In the genomic region with DNA sequence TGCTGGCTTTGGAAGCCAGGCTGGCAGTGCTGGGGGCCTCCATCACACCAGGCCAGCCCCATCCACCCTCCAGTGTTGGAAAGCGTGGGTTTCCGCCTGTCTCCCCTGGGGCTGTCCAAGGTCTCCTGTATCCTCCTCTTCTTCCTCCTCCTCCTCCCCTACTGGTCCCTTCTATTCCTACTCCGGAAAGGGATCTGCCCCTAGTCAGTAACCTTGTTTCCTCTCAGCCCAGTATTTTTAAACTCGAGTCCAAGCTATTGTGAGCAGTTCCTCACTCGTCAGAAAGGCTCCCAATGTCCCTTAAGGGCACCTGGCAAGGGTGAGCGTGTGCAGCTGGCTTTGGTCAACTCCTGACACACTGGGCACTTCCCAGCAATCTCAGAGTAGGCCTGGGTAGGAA, we compare ENCODE assay signal across 12 mouse cellular contexts. TPM values are rescaled to one million over a fixed set of nuclear protein-coding genes. Genes with fewer than 3 reads are reported as not detected.
DNase-seq lines count a peak whose midpoint lies in the region; ATAC-seq lines count a peak whose summit lies in the region.
"Had no signal": no experiment of that assay in that cellular context is flagged by ENCODE, and none has a peak within 500 bp of the region (broad histone marks: within the 10 kb centered on the region; RNA-seq: fewer than 3 reads in every experiment).

No protein-coding gene starts in this region.

- WGBS in limb, embryonic 12.5 days: 72% methylated on average over 6 of the region's 6 CpGs
- 77% methylated on average over 6 of the region's 6 CpGs for WGBS in limb, embryonic 10.5 days
- 59% methylated on average over 6 of the region's 6 CpGs for WGBS in heart, embryonic 12.5 days
- 53% methylated on average over 6 of the region's 6 CpGs for WGBS in liver, embryonic 12.5 days (ENCODE audit: insufficient replicate concordance)

- H3K27ac ChIP-seq in limb, embryonic 12.5 days: 0 out of 2 replicates have a peak overlapping the region, but pooled peaks have one; percentile 8
- H3K27ac ChIP-seq in limb, embryonic 10.5 days: no peak overlapping the region
- peak overlapping the region; percentile 26; the same call in 1 of the 2 replicates for H3K27ac ChIP-seq in heart, embryonic 12.5 days (ENCODE audit: poor library complexity, severe bottlenecking)
- H3K27ac ChIP-seq in liver, embryonic 12.5 days: peak overlapping the region; percentile 98
- H3K27ac ChIP-seq: neural tube, embryonic 12.5 days had no signal

- H3K9me3 ChIP-seq in limb, embryonic 12.5 days: no peaks in the 10 kb centered on the region
- H3K9me3 ChIP-seq in limb, embryonic 10.5 days (replicated peaks): no peaks in the 10 kb centered on the region
- no peaks in the 10 kb centered on the region for H3K9me3 ChIP-seq in heart, embryonic 12.5 days (replicated peaks)
- H3K9me3 ChIP-seq in liver, embryonic 12.5 days (replicated peaks): no peaks in the 10 kb centered on the region
- H3K9me3 ChIP-seq: neural tube, embryonic 12.5 days had no signal

- no peaks in the 10 kb centered on the region for H3K36me3 ChIP-seq in limb, embryonic 12.5 days
- H3K36me3 ChIP-seq in limb, embryonic 10.5 days: no peaks in the 10 kb centered on the region
- H3K36me3 ChIP-seq in heart, embryonic 12.5 days: no peaks in the 10 kb centered on the region
- peaks cover 3% of the 10 kb centered on the region; the same call in 1 of the 2 replicates for H3K36me3 ChIP-seq in liver, embryonic 12.5 days
- H3K36me3 ChIP-seq: neural tube, embryonic 12.5 days had no signal

- H3K4me1 ChIP-seq in limb, embryonic 12.5 days (replicated peaks): peaks cover 24% of the 10 kb centered on the region
- peaks cover 31% of the 10 kb centered on the region for H3K4me1 ChIP-seq in limb, embryonic 10.5 days
- peaks cover 48% of the 10 kb centered on the region for H3K4me1 ChIP-seq in heart, embryonic 12.5 days (replicated peaks)
- peaks cover 99% of the 10 kb centered on the region for H3K4me1 ChIP-seq in liver, embryonic 12.5 days

- no peak overlapping the region for H3K4me2 ChIP-seq in limb, embryonic 12.5 days
- no peak overlapping the region for H3K4me2 ChIP-seq in heart, embryonic 12.5 days
- peak overlapping the region; percentile 25 for H3K4me2 ChIP-seq in liver, embryonic 12.5 days
- H3K4me2 ChIP-seq: neural tube, embryonic 12.5 days had no signal

- no peak for DNase-seq in limb, embryonic 10.5 days (ENCODE audit: low spot score)
- peak; percentile 50 to 51 for DNase-seq in heart, postnatal 10 days
- DNase-seq in adrenal gland, postnatal 25 days: no peak
- DNase-seq in layer of hippocampus, adult 9-10 months (ENCODE audit: low spot score): no peak
- DNase-seq: right cerebral cortex, postnatal 14 days; thymus, postnatal 36 days had no signal

- peaks cover 16% of the 10 kb centered on the region for H3K27me3 ChIP-seq in limb, embryonic 12.5 days
- H3K27me3 ChIP-seq in limb, embryonic 10.5 days (ENCODE audit: low read depth, poor library complexity, severe bottlenecking): peaks cover 16% of the 10 kb centered on the region; the same call in 1 of the 2 replicates
- H3K27me3 ChIP-seq in heart, embryonic 12.5 days (replicated peaks): peaks cover 5% of the 10 kb centered on the region; the same call in 1 of the 2 replicates
- no peaks in the 10 kb centered on the region for H3K27me3 ChIP-seq in liver, embryonic 12.5 days (replicated peaks)

- no peak overlapping the region for H3K9ac ChIP-seq in limb, embryonic 12.5 days (replicated peaks)
- no peak overlapping the region for H3K9ac ChIP-seq in heart, embryonic 12.5 days
- H3K9ac ChIP-seq in liver, embryonic 12.5 days: peak overlapping the region; percentile 14; the same call in 1 of the 2 replicates
- H3K9ac ChIP-seq: neural tube, embryonic 12.5 days had no signal

- H3K4me3 ChIP-seq in limb, embryonic 12.5 days (replicated peaks): no peak overlapping the region
- H3K4me3 ChIP-seq in limb, embryonic 10.5 days: no peak overlapping the region
- no peak overlapping the region for H3K4me3 ChIP-seq in heart, embryonic 12.5 days
- H3K4me3 ChIP-seq in liver, embryonic 12.5 days: no peak overlapping the region
- H3K4me3 ChIP-seq: neural tube, embryonic 12.5 days had no signal

- ATAC-seq in limb, embryonic 12.5 days (ENCODE audit: insufficient number of reproducible peaks, insufficient read depth, low FRiP score, low TSS enrichment, low read depth): no peak
- ATAC-seq in heart, embryonic 12.5 days (ENCODE audit: insufficient number of reproducible peaks, low FRiP score): no peak
- no peak for ATAC-seq in liver, embryonic 12.5 days

- intact Hi-C loops in heart, postnatal 10 days (cut with DNase I): no loop called here

RNA-seq across cellular contexts. Expression of a gene that starts 5.3 kb away (rescaled TPM):
- 2.4 and 2.6 TPM in 2 replicates for polyA plus RNA-seq in limb, embryonic 12.5 days (2016; fragmentation: Nextera tagmentation; extraction: Ambion mirVana)
- polyA plus RNA-seq in limb, embryonic 10.5 days (2016; fragmentation: Nextera tagmentation; extraction: Ambion mirVana): 2.2 and 2.8 TPM in 2 replicates
- 2.9 and 3.2 TPM in 2 replicates for polyA plus RNA-seq in heart, embryonic 12.5 days (2016; fragmentation: Nextera tagmentation; extraction: Ambion mirVana)
- 10 to 100 TPM; 13.9 to 16.7 TPM for total RNA-seq in heart, postnatal 10 days (2021)
- 5.7 and 6.0 TPM in 2 replicates for polyA plus RNA-seq in liver, embryonic 12.5 days (2016; fragmentation: Nextera tagmentation; extraction: Ambion mirVana)
- 10.3 TPM in 2 replicates for total RNA-seq in adrenal gland, postnatal 25 days (2021)

RNA-seq across cellular contexts. Expression of a gene that starts 6.6 kb away (rescaled TPM):
- 0.36 and 0.59 TPM in 2 replicates for polyA plus RNA-seq in limb, embryonic 12.5 days (2016; fragmentation: Nextera tagmentation; extraction: Ambion mirVana)
- polyA plus RNA-seq in limb, embryonic 10.5 days (2016; fragmentation: Nextera tagmentation; extraction: Ambion mirVana): 0.38 TPM in 1 of 2 replicates, not detected in the other
- polyA plus RNA-seq in heart, embryonic 12.5 days (2016; fragmentation: Nextera tagmentation; extraction: Ambion mirVana): 0.31 and 0.36 TPM in 2 replicates
- under 1 TPM in 1 of 2 experiments, not detected in 1; 0.69 TPM for total RNA-seq in heart, postnatal 10 days (2021)
- 0.28 and 0.56 TPM in 2 replicates for polyA plus RNA-seq in liver, embryonic 12.5 days (2016; fragmentation: Nextera tagmentation; extraction: Ambion mirVana)
- total RNA-seq in adrenal gland, postnatal 25 days (2021): 1.5 TPM in 1 of 2 replicates, not detected in the other
- total RNA-seq: megakaryocyte-erythroid progenitor cell, adult 5-6 weeks had no signal
- polyA plus RNA-seq: large intestine, adult 2 months had no signal

Comparison
In these comparisons a context has a peak if more than half of its experiments do, and no peak if none do; other contexts are left out.
1. DNase-seq: peak in heart, postnatal 10 days (2 of 2); none in limb, embryonic 10.5 days (single experiment), adrenal gland, postnatal 25 days (single experiment) and layer of hippocampus, adult 9-10 months (single experiment).